Comparison of ENCODE assay signal across 8 mouse cellular contexts in the genomic region with DNA sequence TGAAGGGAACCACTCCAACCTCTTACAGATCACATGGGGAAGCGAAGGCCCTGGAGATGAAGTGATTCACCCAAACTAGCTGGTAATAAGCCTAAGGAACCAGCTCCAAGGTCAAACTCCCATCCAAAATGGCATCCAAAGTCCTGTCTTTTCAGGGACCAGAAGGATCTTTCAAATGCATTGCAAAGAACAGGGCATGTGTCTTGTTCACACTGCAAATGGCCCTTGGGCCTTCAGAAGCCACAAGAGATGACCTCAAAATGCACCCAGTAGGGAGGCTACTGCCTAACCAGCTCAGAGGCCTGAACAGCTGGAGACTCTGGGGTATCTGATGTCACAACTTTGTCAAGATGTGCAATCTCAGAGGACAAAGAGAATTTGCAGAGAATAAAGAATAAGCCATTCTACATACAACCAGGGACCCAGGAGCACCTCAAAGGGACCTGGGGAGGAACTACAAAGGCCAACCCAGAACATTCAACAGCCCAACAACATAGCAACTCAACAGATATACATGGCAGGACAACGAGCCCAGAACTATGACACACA. TPM values are rescaled to one million over a fixed set of nuclear protein-coding genes. Genes with fewer than 3 reads are reported as not detected.
DNase-seq lines count a peak whose midpoint lies in the region; ATAC-seq and TF ChIP-seq lines count a peak whose summit lies in the region.
"Had no signal": no experiment of that assay in that cellular context is flagged by ENCODE, and none has a peak within 500 bp of the region (broad histone marks: within the 10 kb centered on the region; RNA-seq: fewer than 3 reads in every experiment).

No protein-coding gene starts in this region.

- ATAC-seq in liver, embryonic 11.5 days (replicated peaks; ENCODE audit: low FRiP score), result no peak
- ATAC-seq in forebrain, embryonic 13.5 days, result no peak
- no peak for ATAC-seq in limb, embryonic 13.5 days (ENCODE audit: low FRiP score, low read depth)

- TF ChIP-seq POLR2A in small intestine, adult 2 months (IDR thresholded peaks at IDR 0.05; ENCODE audit: low read depth, low read length), result no peak

- no peak overlapping the region for H3K27ac ChIP-seq in liver, embryonic 11.5 days (ENCODE audit: low read depth, low read length)
- H3K27ac ChIP-seq in forebrain, embryonic 13.5 days, result peak overlapping the region; percentile 91
- no peak overlapping the region for H3K27ac ChIP-seq in limb, embryonic 13.5 days
- peak overlapping the region; percentile 88 for H3K27ac ChIP-seq in small intestine, adult 2 months (ENCODE audit: insufficient read depth, low read depth, low read length)
- H3K27ac ChIP-seq: liver, embryonic 15.5 days had no signal

- no peak for DNase-seq in liver, embryonic 11.5 days (ENCODE audit: low spot score)
- DNase-seq in liver, result no peak
- no peak for DNase-seq in left cerebral cortex, postnatal 14 days (ENCODE audit: low spot score in 2 of 2)
- DNase-seq in thymus, adult 18-20 months, result no peak

- H3K4me3 ChIP-seq in liver, embryonic 11.5 days (ENCODE audit: low read depth, low read length), result no peak overlapping the region
- H3K4me3 ChIP-seq in forebrain, embryonic 13.5 days, result peak overlapping the region; percentile 87
- H3K4me3 ChIP-seq in limb, embryonic 13.5 days, result 0 out of 2 replicates have a peak overlapping the region, but pooled peaks have one; percentile 76
- H3K4me3 ChIP-seq in small intestine, adult 2 months (ENCODE audit: low read depth, low read length), result peak overlapping the region; percentile 29; the same call in 1 of the 2 replicates

- peak overlapping the region; percentile 82 for H3K4me2 ChIP-seq in liver, embryonic 11.5 days
- peak overlapping the region; percentile 77 for H3K4me2 ChIP-seq in forebrain, embryonic 13.5 days
- peak overlapping the region; percentile 73 for H3K4me2 ChIP-seq in limb, embryonic 13.5 days (replicated peaks)

- H3K36me3 ChIP-seq in liver, embryonic 11.5 days (ENCODE audit: control insufficient read depth, insufficient read depth, low read length), result no peaks in the 10 kb centered on the region
- no peaks in the 10 kb centered on the region for H3K36me3 ChIP-seq in forebrain, embryonic 13.5 days (ENCODE audit: poor library complexity, severe bottlenecking)
- H3K36me3 ChIP-seq in limb, embryonic 13.5 days, result no peaks in the 10 kb centered on the region
- H3K36me3 ChIP-seq in small intestine, adult 2 months (ENCODE audit: control insufficient read depth, insufficient read depth, low read length), result peaks cover 10% of the 10 kb centered on the region; the same call in 1 of the 2 replicates
- H3K36me3 ChIP-seq: liver, embryonic 15.5 days had no signal

- no peak overlapping the region for H3K9ac ChIP-seq in liver, embryonic 11.5 days (ENCODE audit: low read depth, low read length)
- peak overlapping the region; percentile 92 for H3K9ac ChIP-seq in forebrain, embryonic 13.5 days
- no peak overlapping the region for H3K9ac ChIP-seq in limb, embryonic 13.5 days
- H3K9ac ChIP-seq: liver, embryonic 15.5 days had no signal

- 79% methylated on average over 2 of the region's 2 CpGs for WGBS in liver, embryonic 11.5 days
- 74% methylated on average over 2 of the region's 2 CpGs for WGBS in forebrain, embryonic 13.5 days
- 81% methylated on average over 2 of the region's 2 CpGs for WGBS in limb, embryonic 13.5 days
- WGBS in small intestine, adult 2 months, result 64% methylated on average over 2 of the region's 2 CpGs

- no peaks in the 10 kb centered on the region for H3K27me3 ChIP-seq in liver, embryonic 11.5 days (replicated peaks; ENCODE audit: control insufficient read depth, insufficient read depth, low read length)
- H3K27me3 ChIP-seq in forebrain, embryonic 13.5 days, result no peaks in the 10 kb centered on the region
- H3K27me3 ChIP-seq in limb, embryonic 13.5 days, result no peaks in the 10 kb centered on the region
- H3K27me3 ChIP-seq in small intestine, adult 2 months (ENCODE audit: control insufficient read depth, insufficient read depth, low read length), result no peaks in the 10 kb centered on the region

- H3K4me1 ChIP-seq in liver, embryonic 11.5 days (replicated peaks; ENCODE audit: control insufficient read depth, insufficient read depth, low read length), result peaks cover 24% of the 10 kb centered on the region
- peaks cover 39% of the 10 kb centered on the region for H3K4me1 ChIP-seq in forebrain, embryonic 13.5 days
- peaks cover 49% of the 10 kb centered on the region for H3K4me1 ChIP-seq in limb, embryonic 13.5 days
- peaks cover 29% of the 10 kb centered on the region for H3K4me1 ChIP-seq in small intestine, adult 2 months (ENCODE audit: control insufficient read depth, insufficient read depth, insufficient read length, low read length)

- no peaks in the 10 kb centered on the region for H3K9me3 ChIP-seq in liver, embryonic 11.5 days (ENCODE audit: control insufficient read depth, low read length)
- H3K9me3 ChIP-seq in forebrain, embryonic 13.5 days (replicated peaks), result no peaks in the 10 kb centered on the region
- no peaks in the 10 kb centered on the region for H3K9me3 ChIP-seq in limb, embryonic 13.5 days
- H3K9me3 ChIP-seq: liver, embryonic 15.5 days had no signal

- intact Hi-C loops in left cerebral cortex, postnatal 14 days (cut with DNase I), result no loop called here

- no peak for TF ChIP-seq CTCF in small intestine, adult 2 months (IDR thresholded peaks at IDR 0.05; ENCODE audit: extremely low read depth, insufficient read length, insufficient replicate concordance, low read depth, low read length)

RNA-seq across cellular contexts. Expression of a gene that starts 2.1 kb away (rescaled TPM):
- 4.1 and 5.0 TPM in 2 replicates for polyA plus RNA-seq in liver, embryonic 11.5 days (2014; fragmentation: Nextera tagmentation; extraction: Ambion mirVana)
- polyA plus RNA-seq in forebrain, embryonic 13.5 days (2015; fragmentation: Nextera tagmentation; extraction: Ambion mirVana), result 4.0 and 4.1 TPM in 2 replicates
- 3.7 and 4.2 TPM in 2 replicates for polyA plus RNA-seq in limb, embryonic 13.5 days (2015; fragmentation: Nextera tagmentation; extraction: Ambion mirVana)
- polyA plus RNA-seq in small intestine, adult 2 months (2012; rRNA removed), result 43.9 and 106 TPM in 2 replicates
- total RNA-seq in left cerebral cortex, postnatal 14 days (2021), result 10 to 100 TPM; 55.5 to 56.7 TPM

Comparison
In these comparisons a context has a peak if more than half of its experiments do, and no peak if none do; other contexts are left out.
1. H3K27ac ChIP-seq: peak in forebrain, embryonic 13.5 days (single experiment) and small intestine, adult 2 months (single experiment); none in liver, embryonic 11.5 days (single experiment) and limb, embryonic 13.5 days (single experiment).
2. Peak in every context shown above with its lines, with median percentiles within 50 percentile points of each other: H3K4me2 ChIP-seq.